Mouse (Mus musculus) ES-Bruce4 (cell line): ENCODE results near the gene Grap2.

Experiments
- CTCF ChIP-seq: IDR thresholded peaks from one replicate; pipeline ENCODE4 v1.8.1; 2011; ENCODE audit warnings: low read depth, low read length
- EP300 ChIP-seq: IDR thresholded peaks from 2 replicates; pipeline ENCODE4 v1.6.1; 2011; ENCODE audit warnings: low read depth, low read length; ENCODE audit not compliant: insufficient read depth
- POLR2A ChIP-seq: IDR thresholded peaks from one replicate; pipeline ENCODE4 v1.8.1; 2011; ENCODE audit warnings: low read length; ENCODE audit not compliant: insufficient read depth

GRCm38 (mm10) chr15:80681466-80681881 lies 109.1 kb downstream of the Grap2 start:
- no peak for TF ChIP-seq POLR2A
- TF ChIP-seq CTCF = no peak
- TF ChIP-seq EP300 = no peak
